8 mouse cellular contexts compared by ENCODE assay signal in genomic region chr11:82889524-82890341, GRCm38 (mm10). TPM values are rescaled to one million over a fixed set of nuclear protein-coding genes. Genes with fewer than 3 reads are reported as not detected.
DNase-seq lines count a peak whose midpoint lies in the region; ATAC-seq lines count a peak whose summit lies in the region.

No protein-coding gene starts in this region.

- H3K4me1 ChIP-seq in heart, embryonic 12.5 days (replicated peaks): peaks cover 17% of the 10 kb centered on the region
- peaks cover 25% of the 10 kb centered on the region for H3K4me1 ChIP-seq in midbrain, embryonic 10.5 days

- no peaks in the 10 kb centered on the region; the same call in 1 of the 2 replicates for H3K27me3 ChIP-seq in heart, embryonic 12.5 days (replicated peaks)
- peaks cover 11% of the 10 kb centered on the region for H3K27me3 ChIP-seq in midbrain, embryonic 10.5 days (ENCODE audit: low read depth, poor library complexity, severe bottlenecking)

- H3K27ac ChIP-seq in heart, embryonic 12.5 days (ENCODE audit: poor library complexity, severe bottlenecking): peak overlapping the region; percentile 62
- H3K27ac ChIP-seq in midbrain, embryonic 10.5 days (replicated peaks): peak overlapping the region; percentile 87

- peak; percentile 16 for ATAC-seq in heart, embryonic 12.5 days (ENCODE audit: insufficient number of reproducible peaks, low FRiP score)

- no peaks in the 10 kb centered on the region for H3K36me3 ChIP-seq in heart, embryonic 12.5 days
- 0 out of 2 replicates have a peak, but pooled peaks cover 2% of the 10 kb centered on the region for H3K36me3 ChIP-seq in midbrain, embryonic 10.5 days

- peak overlapping the region; percentile 92 for H3K4me2 ChIP-seq in heart, embryonic 12.5 days

- WGBS in heart, embryonic 12.5 days: 7% methylated on average over 31 of the region's 31 CpGs
- WGBS in midbrain, embryonic 10.5 days: 7% methylated on average over 31 of the region's 31 CpGs

- peak; percentile 44 for DNase-seq in adrenal gland, postnatal 14 days
- no peak for DNase-seq in adrenal gland, adult 2 months
- peak; percentile 6 to 9 for DNase-seq in urinary bladder, postnatal 36 days (ENCODE audit: low spot score in 2 of 2)
- no peak for DNase-seq in urinary bladder, postnatal 4 days (ENCODE audit: low spot score in 2 of 2)
- peak; percentile 45 for DNase-seq in kidney, postnatal 10 days
- DNase-seq in midbrain, embryonic 10.5 days (ENCODE audit: low spot score): peak; percentile 44
- no peak for DNase-seq in layer of hippocampus, adult 9-10 months (ENCODE audit: low spot score)

- peak overlapping the region; percentile 80 for H3K9ac ChIP-seq in heart, embryonic 12.5 days

- H3K4me3 ChIP-seq in heart, embryonic 12.5 days: peak overlapping the region; percentile 74
- H3K4me3 ChIP-seq in midbrain, embryonic 10.5 days: peak overlapping the region; percentile 73

- H3K9me3 ChIP-seq in heart, embryonic 12.5 days (replicated peaks): no peaks in the 10 kb centered on the region
- no peaks in the 10 kb centered on the region for H3K9me3 ChIP-seq in midbrain, embryonic 10.5 days (replicated peaks)

RNA-seq across cellular contexts. Expression of gene Rad51d, which starts 0.7 kb away (rescaled TPM):
- 15.0 and 15.4 TPM in 2 replicates for total RNA-seq in adrenal gland, postnatal 14 days (2021)
- total RNA-seq in adrenal gland, adult 2 months (2021): 10 to 100 TPM in 1 of 2 experiments, 1 to 10 TPM in 1; 9.3 to 16.7 TPM
- polyA plus RNA-seq in adrenal gland, adult 2 months (2012; rRNA removed): 8.8 and 9.4 TPM in 2 replicates
- polyA plus RNA-seq in heart, embryonic 12.5 days (2016; fragmentation: Nextera tagmentation; extraction: Ambion mirVana): 13.0 and 14.6 TPM in 2 replicates
- 16.3 and 17.2 TPM in 2 replicates for polyA plus RNA-seq in midbrain, embryonic 10.5 days (2016; fragmentation: Nextera tagmentation; extraction: Ambion mirVana)

RNA-seq across cellular contexts. Expression of gene Fndc8, which starts 2.2 kb away (rescaled TPM):
- 0.15 and 0.23 TPM in 2 replicates for total RNA-seq in adrenal gland, postnatal 14 days (2021)
- under 1 TPM in 1 of 2 experiments, not detected in 1; 0.24 TPM for total RNA-seq in adrenal gland, adult 2 months (2021)
- polyA plus RNA-seq in adrenal gland, adult 2 months (2012; rRNA removed): 0.24 and 0.44 TPM in 2 replicates
- polyA plus RNA-seq in heart, embryonic 12.5 days (2016; fragmentation: Nextera tagmentation; extraction: Ambion mirVana): 0.10 and 0.12 TPM in 2 replicates
- polyA plus RNA-seq in midbrain, embryonic 10.5 days (2016; fragmentation: Nextera tagmentation; extraction: Ambion mirVana): 0.28 and 0.34 TPM in 2 replicates

RNA-seq across cellular contexts. Expression of gene Nle1, which starts 18.5 kb away (rescaled TPM):
- total RNA-seq in adrenal gland, postnatal 14 days (2021): 17.7 and 26.5 TPM in 2 replicates
- 10 to 100 TPM; 16.6 to 17.0 TPM for total RNA-seq in adrenal gland, adult 2 months (2021)
- polyA plus RNA-seq in adrenal gland, adult 2 months (2012; rRNA removed): 33.1 and 34.4 TPM in 2 replicates
- 20.0 and 22.0 TPM in 2 replicates for polyA plus RNA-seq in heart, embryonic 12.5 days (2016; fragmentation: Nextera tagmentation; extraction: Ambion mirVana)
- 40.3 and 40.4 TPM in 2 replicates for polyA plus RNA-seq in midbrain, embryonic 10.5 days (2016; fragmentation: Nextera tagmentation; extraction: Ambion mirVana)

RNA-seq across cellular contexts. Expression of gene Rffl, which starts 18.7 kb away (rescaled TPM):
- total RNA-seq in adrenal gland, postnatal 14 days (2021): 7.8 and 11.8 TPM in 2 replicates
- total RNA-seq in adrenal gland, adult 2 months (2021): 10 to 100 TPM in 1 of 2 experiments, 1 to 10 TPM in 1; 5.3 to 10.6 TPM
- polyA plus RNA-seq in adrenal gland, adult 2 months (2012; rRNA removed): 6.5 and 7.4 TPM in 2 replicates
- 6.7 and 6.8 TPM in 2 replicates for polyA plus RNA-seq in heart, embryonic 12.5 days (2016; fragmentation: Nextera tagmentation; extraction: Ambion mirVana)
- 11.5 and 12.0 TPM in 2 replicates for polyA plus RNA-seq in midbrain, embryonic 10.5 days (2016; fragmentation: Nextera tagmentation; extraction: Ambion mirVana)

RNA-seq across cellular contexts. Expression of gene Unc45b, which starts 20.6 kb away (rescaled TPM):
- 18.7 and 24.2 TPM in 2 replicates for total RNA-seq in adrenal gland, postnatal 14 days (2021)
- total RNA-seq in adrenal gland, adult 2 months (2021): 10 to 100 TPM in 1 of 2 experiments, 1 to 10 TPM in 1; 5.2 to 14.3 TPM
- 4.6 and 5.7 TPM in 2 replicates for polyA plus RNA-seq in adrenal gland, adult 2 months (2012; rRNA removed)
- 199 and 203 TPM in 2 replicates for polyA plus RNA-seq in heart, embryonic 12.5 days (2016; fragmentation: Nextera tagmentation; extraction: Ambion mirVana)
- polyA plus RNA-seq in midbrain, embryonic 10.5 days (2016; fragmentation: Nextera tagmentation; extraction: Ambion mirVana): 0.26 and 0.30 TPM in 2 replicates

Comparison
In these comparisons a context has a peak if more than half of its experiments do, and no peak if none do; other contexts are left out.
1. DNase-seq: peak in adrenal gland, postnatal 14 days (single experiment), urinary bladder, postnatal 36 days (2 of 2), kidney, postnatal 10 days (single experiment) and midbrain, embryonic 10.5 days (single experiment); none in adrenal gland, adult 2 months (single experiment), urinary bladder, postnatal 4 days (0 of 2) and layer of hippocampus, adult 9-10 months (single experiment).